Mouse (Mus musculus): ENCODE data around the gene Crhbp. TPM values are rescaled to one million over a fixed set of nuclear protein-coding genes. Genes with fewer than 3 reads are reported as not detected.

Crhbp gene
- polyA plus RNA-seq, 1 experiment from 2014 or later = 0.11 TPM

DNA sequence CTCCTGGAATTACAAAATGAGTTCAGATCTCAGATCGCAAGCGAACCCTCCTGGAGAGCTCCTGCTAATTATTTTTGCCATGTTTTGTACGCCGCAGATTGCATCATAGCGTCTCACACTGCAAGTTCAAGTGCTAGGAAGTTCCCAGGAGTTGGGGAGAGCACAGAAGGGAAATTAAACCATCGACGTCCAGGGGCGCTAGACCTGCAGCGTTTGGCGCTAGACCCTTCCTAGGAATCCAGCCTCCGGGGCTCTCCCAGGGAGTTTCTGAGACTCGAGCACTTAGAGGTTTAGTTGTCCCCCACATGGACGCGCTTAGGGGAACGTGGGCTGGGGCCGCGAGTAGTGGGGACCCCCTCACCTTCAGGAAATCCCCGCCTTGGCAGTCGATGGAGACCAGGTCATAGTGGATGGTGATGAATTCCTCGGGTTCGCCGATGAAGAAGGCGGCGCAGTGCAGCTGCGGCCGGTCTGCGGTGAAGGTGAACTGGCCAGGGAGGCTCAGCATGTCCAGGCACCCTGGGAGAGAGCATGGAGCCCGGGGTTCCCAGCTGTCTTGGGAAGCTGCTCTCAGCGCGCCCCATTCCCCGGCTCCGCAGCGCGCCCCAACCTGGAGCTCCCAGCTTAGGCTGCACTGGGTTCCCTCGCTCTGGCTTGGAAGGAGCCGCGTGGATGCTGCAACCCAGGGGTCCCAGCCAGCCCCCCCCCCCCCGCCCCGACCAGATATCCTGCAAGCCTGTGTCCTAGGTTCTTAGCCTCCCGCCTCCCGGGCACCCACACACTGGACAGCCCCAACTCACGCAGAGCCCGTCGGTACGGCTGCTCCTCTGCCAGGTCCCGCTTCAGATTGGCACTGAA, 1.1 kb downstream of the Crhbp start:
- Histone ChIP-seq H3K9me3 (ENCODE audit: low read depth, low read length) (no peaks in the 10 kb centered on the region), H3K4me1 (ENCODE audit: insufficient read depth) (no peaks in the 10 kb centered on the region), H3K27me3 (ENCODE audit: insufficient read depth, low read length) (peaks cover 29% of the 10 kb centered on the region), H3K36me3 (ENCODE audit: insufficient read depth) (no peaks in the 10 kb centered on the region), H3K4me2 (peak overlapping the region; percentile 83), H3K27ac (ENCODE audit: low read depth) (no peak overlapping the region), H3K4me3 (ENCODE audit: low read depth, low read length) (peak overlapping the region; percentile 40), H3K9ac (peak overlapping the region; percentile 16; the same call in 1 of the 2 replicates)
- DNase-seq (peak; percentile 76), ATAC-seq (ENCODE audit: insufficient read depth) (peak; percentile 54)
- peak; percentile 60 for TF ChIP-seq CTCF (IDR thresholded peaks at IDR 0.05; ENCODE audit: low read depth)
- under 1% methylated on average over 44 of the region's 46 CpGs for WGBS

DNA sequence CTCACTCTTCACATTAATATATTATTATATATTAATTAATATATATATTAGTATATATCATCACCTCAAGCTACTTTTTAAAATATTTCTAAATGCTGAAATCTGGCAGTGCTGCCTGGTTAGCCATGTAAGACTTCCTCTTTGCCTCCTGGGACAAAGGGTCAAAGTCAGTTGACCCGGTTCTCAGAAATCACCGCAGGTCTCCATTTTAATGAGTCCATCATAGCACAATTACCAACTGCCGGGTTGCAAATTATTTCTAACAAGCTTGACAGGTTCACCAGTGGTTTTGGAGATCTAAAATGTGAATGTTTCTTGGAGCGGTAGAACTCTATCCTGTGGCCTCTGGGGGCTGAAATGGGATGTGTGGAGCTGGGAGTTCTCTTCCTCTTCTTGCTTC, 1.8 kb downstream of the Crhbp start:
- WGBS = 30% methylated on average over 4 of the region's 4 CpGs
- no peak overlapping the region for H3K4me3 ChIP-seq (ENCODE audit: low read depth, low read length)

DNA sequence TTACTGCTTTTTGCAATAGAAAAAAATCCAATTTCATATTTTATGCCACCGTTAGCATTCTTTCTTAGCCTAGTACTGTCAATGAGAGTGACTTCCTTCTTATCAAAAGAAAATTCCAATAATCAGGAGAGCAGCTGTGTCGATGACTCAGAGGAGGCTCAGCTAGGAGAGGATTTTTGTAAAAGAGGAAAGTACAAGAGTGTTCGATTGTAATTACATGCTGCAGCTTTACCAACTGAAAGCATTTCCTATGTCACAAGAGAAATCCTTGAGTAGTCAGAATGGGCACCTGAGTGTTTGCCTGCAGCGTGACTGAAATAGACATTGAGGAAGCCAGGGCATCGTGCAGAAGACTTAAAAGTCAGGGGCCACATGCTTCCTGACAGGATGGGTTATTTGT, 5.2 kb downstream of the Crhbp start:
- ATAC-seq (ENCODE audit: insufficient read depth) (no peak), DNase-seq (no peak)
- TF ChIP-seq CTCF (IDR thresholded peaks at IDR 0.05; ENCODE audit: low read depth) = no peak
- no peaks in the 10 kb centered on the region for H3K9me3 ChIP-seq (ENCODE audit: low read depth, low read length)
- no peak overlapping the region for H3K27ac ChIP-seq (ENCODE audit: low read depth)
- H3K9ac ChIP-seq = no peak overlapping the region
- no peak overlapping the region for H3K4me2 ChIP-seq
- no peak overlapping the region for H3K4me3 ChIP-seq (ENCODE audit: low read depth, low read length)
- H3K27me3 ChIP-seq (ENCODE audit: insufficient read depth, low read length) = peaks cover 20% of the 10 kb centered on the region
- 60% methylated on average over 5 of the region's 5 CpGs for WGBS
- H3K4me1 ChIP-seq (ENCODE audit: insufficient read depth) = no peaks in the 10 kb centered on the region
- no peaks in the 10 kb centered on the region for H3K36me3 ChIP-seq (ENCODE audit: insufficient read depth)

More for the DNA sequence above, 1.8 kb downstream of the Crhbp start:
- no peaks in the 10 kb centered on the region for H3K36me3 ChIP-seq (ENCODE audit: insufficient read depth)
- DNase-seq = no peak
- peak overlapping the region; percentile 83 for H3K4me2 ChIP-seq
- no peak overlapping the region for H3K27ac ChIP-seq (ENCODE audit: low read depth)
- no peak for ATAC-seq (ENCODE audit: insufficient read depth)
- H3K9ac ChIP-seq = no peak overlapping the region
- H3K4me1 ChIP-seq (ENCODE audit: insufficient read depth) = no peaks in the 10 kb centered on the region
- peaks cover 29% of the 10 kb centered on the region for H3K27me3 ChIP-seq (ENCODE audit: insufficient read depth, low read length)
- H3K9me3 ChIP-seq (ENCODE audit: low read depth, low read length) = no peaks in the 10 kb centered on the region
- TF ChIP-seq CTCF (IDR thresholded peaks at IDR 0.05; ENCODE audit: low read depth) = no peak

DNA sequence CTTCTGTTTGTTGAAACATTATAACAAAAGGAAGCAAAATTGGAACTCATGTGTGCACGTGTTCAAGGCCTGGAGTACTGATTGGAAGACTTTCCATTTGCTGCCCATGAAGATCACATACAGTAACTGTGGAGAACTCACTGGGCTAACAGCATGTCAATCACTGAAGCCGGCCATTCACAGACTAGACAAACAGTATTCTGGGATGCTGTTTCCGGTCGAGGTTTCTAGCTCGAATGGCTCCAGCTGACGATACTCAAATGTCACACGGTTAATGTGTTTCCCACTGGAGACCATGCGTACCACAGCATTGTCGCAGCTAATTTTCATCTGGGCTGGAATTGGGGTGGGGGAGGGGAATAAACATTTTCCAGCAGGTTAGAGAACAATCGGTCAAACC, 13.0 kb downstream of the Crhbp start:
- peak; percentile 44 for ATAC-seq (ENCODE audit: insufficient read depth)
- no peak for TF ChIP-seq CTCF (IDR thresholded peaks at IDR 0.05; ENCODE audit: low read depth)
- H3K27me3 ChIP-seq (ENCODE audit: insufficient read depth, low read length) = no peaks in the 10 kb centered on the region
- 50% methylated on average over 10 of the region's 10 CpGs for WGBS
- no peaks in the 10 kb centered on the region for H3K4me1 ChIP-seq (ENCODE audit: insufficient read depth)
- no peak overlapping the region for H3K9ac ChIP-seq
- no peaks in the 10 kb centered on the region for H3K9me3 ChIP-seq (ENCODE audit: low read depth, low read length)
- no peaks in the 10 kb centered on the region for H3K36me3 ChIP-seq (ENCODE audit: insufficient read depth)
- peak; percentile 33 for DNase-seq
- H3K27ac ChIP-seq (ENCODE audit: low read depth) = no peak overlapping the region
- no peak overlapping the region for H3K4me2 ChIP-seq
- no peak overlapping the region for H3K4me3 ChIP-seq (ENCODE audit: low read depth, low read length)

DNA sequence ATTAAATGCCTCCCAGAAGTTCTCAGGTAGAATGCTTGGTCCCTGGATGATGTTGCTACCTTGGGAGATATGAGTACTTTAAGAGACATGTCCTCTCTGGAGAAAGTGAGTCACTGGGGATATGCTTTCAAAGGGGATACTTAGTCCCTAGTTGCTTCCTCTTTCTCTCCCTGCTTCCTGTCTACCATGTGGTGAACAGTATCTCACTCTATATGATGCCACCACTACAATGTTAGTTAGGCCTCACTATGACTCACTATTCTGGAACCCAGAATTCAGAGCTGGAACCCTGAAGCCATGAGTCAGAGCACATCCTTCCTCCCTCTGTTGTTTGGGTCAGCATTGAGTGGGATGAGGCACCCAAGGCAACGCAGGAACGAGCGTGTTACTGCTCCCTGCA, 17.2 kb downstream of the Crhbp start:
- Histone ChIP-seq H3K4me3 (ENCODE audit: low read depth, low read length) (no peak overlapping the region), H3K9ac (no peak overlapping the region), H3K27ac (ENCODE audit: low read depth) (no peak overlapping the region), H3K4me2 (no peak overlapping the region), H3K9me3 (ENCODE audit: low read depth, low read length) (no peaks in the 10 kb centered on the region), H3K4me1 (ENCODE audit: insufficient read depth) (no peaks in the 10 kb centered on the region), H3K27me3 (ENCODE audit: insufficient read depth, low read length) (no peaks in the 10 kb centered on the region), H3K36me3 (ENCODE audit: insufficient read depth) (no peaks in the 10 kb centered on the region)
- no peak for DNase-seq
- no peak for ATAC-seq (ENCODE audit: insufficient read depth)
- no peak for TF ChIP-seq CTCF (IDR thresholded peaks at IDR 0.05; ENCODE audit: low read depth)
- 85% methylated on average over 3 of the region's 3 CpGs for WGBS

DNA sequence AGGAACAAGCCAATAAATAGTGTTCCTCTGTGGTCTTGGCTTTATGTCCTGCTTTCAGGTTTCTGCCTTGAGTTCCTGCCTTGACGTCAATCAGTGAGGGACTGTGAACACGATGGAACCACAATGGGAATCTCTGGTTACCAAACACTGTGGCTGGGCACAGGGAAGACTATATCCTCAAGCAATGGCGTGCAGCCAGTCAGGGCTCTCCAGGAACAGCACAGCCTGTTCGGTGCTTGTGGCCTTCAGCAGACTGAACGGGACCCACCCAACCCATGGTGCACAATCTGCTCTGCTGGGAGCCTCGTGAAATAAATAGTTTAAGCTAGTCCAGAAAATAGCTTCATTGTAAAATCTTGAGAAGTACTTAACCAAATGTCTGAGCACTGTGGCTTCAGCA, 18.3 kb downstream of the Crhbp start:
- H3K9me3 ChIP-seq (ENCODE audit: low read depth, low read length) = no peaks in the 10 kb centered on the region
- no peak for TF ChIP-seq CTCF (IDR thresholded peaks at IDR 0.05; ENCODE audit: low read depth)
- no peaks in the 10 kb centered on the region for H3K36me3 ChIP-seq (ENCODE audit: insufficient read depth)
- 80% methylated on average over 6 of the region's 6 CpGs for WGBS
- H3K9ac ChIP-seq = no peak overlapping the region
- no peaks in the 10 kb centered on the region for H3K4me1 ChIP-seq (ENCODE audit: insufficient read depth)
- DNase-seq = no peak
- no peak overlapping the region for H3K4me3 ChIP-seq (ENCODE audit: low read depth, low read length)
- no peaks in the 10 kb centered on the region for H3K27me3 ChIP-seq (ENCODE audit: insufficient read depth, low read length)
- ATAC-seq (ENCODE audit: insufficient read depth) = no peak
- H3K4me2 ChIP-seq = no peak overlapping the region
- H3K27ac ChIP-seq (ENCODE audit: low read depth) = no peak overlapping the region

DNA sequence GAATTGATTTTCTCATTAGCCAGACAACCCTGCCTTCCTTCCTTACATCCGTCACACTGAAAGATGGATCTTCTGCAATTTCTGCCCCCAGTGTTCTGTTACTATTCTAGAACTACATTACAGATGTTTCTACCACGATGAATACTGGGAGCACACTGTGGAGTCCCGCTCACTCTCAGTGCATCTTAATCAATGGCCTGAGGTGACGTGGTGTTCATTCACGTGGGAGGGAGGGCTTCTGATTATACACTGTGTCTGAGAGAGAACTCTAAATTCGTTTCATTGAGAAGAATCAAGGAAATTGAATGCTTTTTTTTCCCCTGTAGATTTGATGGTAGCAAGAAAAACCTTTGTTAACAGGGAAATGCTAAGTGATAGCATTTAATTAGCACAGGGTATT, 19.2 kb downstream of the Crhbp start:
- Histone ChIP-seq H3K4me2 (no peak overlapping the region), H3K9ac (no peak overlapping the region), H3K27me3 (ENCODE audit: insufficient read depth, low read length) (no peaks in the 10 kb centered on the region), H3K27ac (ENCODE audit: low read depth) (no peak overlapping the region), H3K36me3 (ENCODE audit: insufficient read depth) (no peaks in the 10 kb centered on the region), H3K4me1 (ENCODE audit: insufficient read depth) (no peaks in the 10 kb centered on the region), H3K9me3 (ENCODE audit: low read depth, low read length) (no peaks in the 10 kb centered on the region), H3K4me3 (ENCODE audit: low read depth, low read length) (no peak overlapping the region)
- ATAC-seq (ENCODE audit: insufficient read depth) (no peak), DNase-seq (no peak)
- no peak for TF ChIP-seq CTCF (IDR thresholded peaks at IDR 0.05; ENCODE audit: low read depth)
- 59% methylated on average over 6 of the region's 6 CpGs for WGBS

Measured in lung, embryonic 14.5 days (tissue).